Mouse (Mus musculus) thymus, postnatal 10 days (tissue): ENCODE measurements around the gene Kcnmb3.

ENCODE experiments used
- DNase-seq, 2 experiments: peaks; one replicate each; pipeline ENCODE4 v3.0.0; 2021; ENCODE audit warnings: low spot score in 2 of 2

The Kcnmb3 gene

DNA sequence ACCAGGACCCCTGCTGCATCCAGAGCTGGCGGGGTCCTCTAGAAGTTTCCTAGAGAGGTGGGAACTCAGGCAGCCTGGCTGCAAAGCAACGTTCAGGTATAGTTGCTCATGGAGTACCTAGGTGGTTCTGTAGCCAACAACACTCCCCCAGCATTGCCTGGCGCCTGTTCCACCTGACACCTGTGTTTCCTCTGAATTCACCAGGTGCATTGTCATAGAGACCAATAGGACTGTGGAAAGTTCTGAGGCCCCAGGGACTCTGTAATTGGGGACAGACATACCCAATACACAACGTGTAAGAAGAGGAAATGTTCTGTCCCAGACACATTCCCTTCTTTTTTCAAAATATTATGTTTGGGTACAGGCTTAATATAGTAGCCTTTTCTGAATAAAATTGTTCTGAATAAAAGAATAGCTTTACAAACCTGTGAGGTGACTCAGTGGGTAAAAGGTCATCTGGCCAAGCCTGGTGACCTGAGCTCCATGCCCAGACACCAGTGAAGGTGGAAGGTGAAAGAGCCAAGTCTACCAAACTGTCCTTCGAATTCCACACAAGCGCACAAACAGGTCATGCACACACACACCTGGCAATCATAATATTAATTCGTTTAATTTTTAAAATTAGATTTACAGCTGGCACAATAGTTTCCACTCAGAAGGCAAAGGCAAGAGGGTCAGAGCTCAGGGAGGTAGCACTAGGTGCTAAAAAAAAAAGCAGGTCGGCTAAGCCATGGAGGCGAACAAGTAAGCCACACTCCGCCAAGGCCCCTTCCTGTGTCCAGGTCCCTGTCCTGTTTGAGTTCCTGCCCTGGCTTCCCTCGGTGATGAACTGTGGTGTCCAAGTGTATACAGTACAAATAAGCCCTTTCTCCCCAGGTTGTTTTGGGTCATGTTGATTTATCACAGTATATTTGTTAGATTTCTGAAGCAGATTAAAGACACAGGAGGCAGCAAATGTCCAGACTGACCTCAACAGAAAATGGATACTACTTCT, at the start of gene Kcnmb3:
Gene Kcnmb3 (minus strand): TSS at position 135 of the 994 bp plus-strand sequence.
- no peak for DNase-seq

DNA sequence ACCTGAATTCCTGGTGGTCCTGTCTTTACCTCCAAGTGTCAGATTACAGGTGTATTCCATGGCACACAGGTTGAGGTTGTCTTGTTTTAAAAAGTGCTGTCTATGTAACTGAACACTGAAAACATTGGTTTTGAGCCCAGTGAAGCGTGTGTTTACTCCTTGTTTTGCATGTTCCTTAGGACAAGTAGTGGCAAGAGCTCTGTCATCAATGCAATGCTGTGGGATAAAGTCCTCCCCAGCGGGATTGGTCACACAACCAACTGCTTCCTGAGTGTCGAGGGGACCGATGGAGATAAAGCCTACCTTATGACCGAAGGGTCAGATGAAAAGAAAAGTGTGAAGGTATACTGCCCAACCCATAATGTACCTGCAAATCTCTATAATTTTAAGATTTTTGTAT, 46.1 kb upstream of the Kcnmb3 start:
- DNase-seq: no peak

DNA sequence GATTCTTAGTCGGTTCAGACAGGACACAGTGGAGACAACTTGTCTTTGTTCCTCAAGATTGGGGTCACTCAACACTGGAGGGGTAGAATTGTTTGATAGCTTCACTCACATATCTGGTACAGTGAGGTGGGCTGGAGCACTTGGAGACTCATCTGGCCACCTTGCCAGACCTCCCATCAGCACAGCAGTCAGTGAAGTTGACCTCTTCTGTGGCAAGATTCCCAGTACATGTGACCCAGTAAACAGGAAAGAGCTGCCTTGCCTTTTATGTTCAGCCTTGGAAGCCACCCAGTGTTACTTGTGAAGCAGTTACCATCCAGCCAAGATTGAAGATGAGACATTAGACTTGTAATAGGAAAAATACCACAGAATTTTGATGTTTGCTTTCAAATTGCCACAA, 45.5 kb upstream of the Kcnmb3 start:
- DNase-seq: no peak

DNA sequence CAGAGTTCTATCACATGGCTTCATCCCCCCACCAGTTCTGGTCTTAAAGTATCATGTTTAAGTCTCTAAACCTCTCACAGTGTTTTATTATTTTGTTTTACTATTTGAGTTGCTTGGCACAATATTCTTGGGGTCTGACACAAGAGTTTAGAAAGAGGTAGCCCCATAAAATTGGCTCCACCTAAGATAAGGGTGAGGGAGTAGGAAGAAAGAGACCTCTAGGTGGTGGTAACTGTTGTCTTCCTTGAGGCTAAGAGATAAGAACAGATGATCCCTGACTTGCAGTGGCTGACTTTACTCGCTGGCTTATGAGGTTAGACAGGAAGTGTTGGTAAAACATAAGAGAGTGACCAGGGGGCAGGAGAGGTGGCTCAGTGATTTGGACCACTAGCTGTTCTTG, 43.7 kb upstream of the Kcnmb3 start:
- no peak for DNase-seq

DNA sequence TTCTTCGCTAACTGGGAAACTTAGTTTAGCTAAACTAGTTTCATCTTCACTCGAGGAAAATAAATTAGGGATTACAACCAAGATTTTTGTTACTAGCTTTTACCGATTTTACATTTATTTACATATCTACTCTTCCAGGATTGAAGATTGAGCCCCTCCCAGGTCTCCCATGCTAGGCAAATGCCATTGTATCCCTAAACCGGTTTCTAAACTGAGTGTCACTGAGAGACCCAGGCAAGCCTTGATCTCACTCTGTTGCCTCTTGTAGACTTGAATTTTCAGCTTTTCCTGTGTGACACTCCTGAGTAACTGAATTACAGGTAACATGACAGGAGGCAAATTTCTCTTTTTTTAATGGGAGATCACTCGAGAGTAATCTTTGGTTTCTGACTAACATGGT, 38.0 kb upstream of the Kcnmb3 start:
- no peak for DNase-seq

DNA sequence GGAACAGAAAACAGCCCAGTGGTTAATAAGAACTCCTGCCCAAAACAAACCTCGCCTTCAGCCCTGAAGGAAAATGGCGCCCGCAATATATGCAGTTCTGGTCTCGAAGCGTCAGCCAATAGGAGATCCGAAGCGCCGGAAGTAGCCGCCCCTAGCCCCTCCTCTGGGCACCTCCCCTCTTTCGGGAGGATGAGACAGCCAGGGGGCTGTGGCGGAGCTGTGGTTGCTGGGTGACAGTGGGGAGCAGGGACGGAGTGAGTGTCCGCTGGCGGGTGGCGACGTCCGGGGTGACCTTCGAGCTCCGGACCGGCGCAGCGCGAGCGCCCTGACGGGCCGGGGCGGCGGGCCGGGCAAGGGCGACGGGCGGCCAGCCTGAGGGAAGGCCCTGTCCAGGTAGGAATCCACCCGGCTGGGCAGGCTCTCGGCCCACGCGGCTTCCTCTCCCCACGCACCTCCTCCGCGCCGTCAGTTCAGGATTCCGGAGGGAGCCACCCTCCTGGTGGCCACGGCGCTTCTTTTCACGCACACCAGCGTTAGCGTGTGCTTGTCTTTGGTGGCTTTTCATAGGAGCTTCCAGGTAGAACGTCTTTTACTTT, 37.4 kb upstream of the Kcnmb3 start, which contains the start of gene Mfn1:
Gene Mfn1 (plus strand): TSS at position 163 of the 596 bp plus-strand sequence.
- peak; percentile 90 to 91 for DNase-seq

DNA sequence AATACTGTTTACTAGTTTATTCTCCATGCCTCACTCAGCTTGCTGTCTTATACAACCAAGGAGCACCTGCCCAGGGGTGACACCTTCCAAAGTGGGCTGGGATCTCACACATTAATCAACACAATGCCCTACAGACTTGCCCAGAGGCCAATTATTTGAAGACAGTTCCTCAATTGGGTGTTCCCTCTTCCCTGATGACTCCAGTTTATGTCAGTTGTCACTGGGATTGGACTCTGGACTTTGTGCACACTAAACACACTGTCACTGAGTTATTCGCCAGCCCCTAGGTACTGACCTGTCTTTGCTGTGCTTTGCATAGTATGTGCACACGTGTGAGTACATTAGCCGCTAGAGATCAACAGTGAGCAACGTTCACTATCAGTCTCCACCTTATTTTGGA, 35.1 kb upstream of the Kcnmb3 start:
- no peak for DNase-seq

DNA sequence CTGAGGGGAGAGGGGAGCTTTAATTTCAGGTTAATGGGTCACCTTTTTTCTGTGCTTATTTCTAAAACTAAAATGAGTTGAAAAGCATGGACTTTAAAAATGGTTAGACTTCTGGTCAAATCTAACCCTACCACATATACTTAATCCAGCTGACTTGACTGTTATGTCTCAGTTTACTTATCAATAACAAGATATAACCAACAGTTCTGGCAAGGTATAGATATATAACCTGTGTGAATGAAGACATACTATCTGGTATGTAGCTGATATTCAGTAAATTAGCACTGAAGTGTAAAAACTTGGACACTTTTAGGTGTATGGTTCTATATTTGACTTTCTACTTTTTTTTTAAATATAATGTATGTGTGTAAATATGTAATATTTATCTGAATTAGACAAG, 21.5 kb upstream of the Kcnmb3 start:
- DNase-seq: no peak

DNA sequence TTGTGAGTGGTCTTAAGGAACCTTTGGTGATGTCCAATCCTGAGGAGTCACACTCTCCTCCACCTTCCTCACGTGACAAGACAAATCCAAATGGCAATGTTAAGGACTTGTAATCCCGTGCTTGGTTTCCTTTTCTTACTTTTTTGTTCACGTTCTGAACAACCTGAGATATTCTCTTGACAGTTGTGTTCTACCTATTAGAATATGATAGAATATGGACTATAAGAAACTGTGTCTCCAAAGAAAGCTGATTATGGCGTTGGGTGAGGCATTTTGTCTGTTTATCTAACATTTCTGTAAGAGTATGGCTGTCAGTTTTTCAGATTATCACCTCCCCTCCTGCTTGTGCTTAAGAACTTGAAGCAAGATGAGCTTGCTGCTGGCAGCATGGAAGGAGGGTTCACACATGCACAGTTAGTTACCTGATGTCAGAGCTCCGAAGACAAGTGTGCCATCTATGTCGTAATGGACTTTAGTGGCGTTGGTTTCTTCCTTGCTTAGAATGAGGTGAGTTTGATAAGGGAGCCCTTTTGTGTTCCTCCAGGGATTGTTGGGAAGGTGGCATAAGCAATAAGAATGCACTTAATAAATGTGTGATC, 20.8 kb upstream of the Kcnmb3 start:
- no peak for DNase-seq

DNA sequence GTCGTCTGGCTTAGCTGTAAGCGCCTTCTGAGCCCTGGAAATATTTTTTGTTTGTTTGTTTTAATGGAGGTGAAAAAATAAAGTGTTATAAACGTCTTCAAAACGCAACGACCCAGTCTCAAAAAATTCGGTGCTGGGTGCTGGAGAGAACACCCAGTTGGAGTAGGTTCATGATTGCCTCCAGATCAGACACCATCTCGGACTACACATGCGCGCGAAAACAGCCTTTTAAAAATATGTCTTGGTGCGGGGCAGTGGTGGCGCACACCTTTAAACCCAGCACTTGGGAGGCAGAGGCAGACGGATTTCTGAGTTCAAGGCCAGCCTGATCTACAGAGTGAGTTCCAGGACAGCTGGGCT, 19.1 kb upstream of the Kcnmb3 start:
- peak in 1 of 2 experiments; percentile 17 for DNase-seq

DNA sequence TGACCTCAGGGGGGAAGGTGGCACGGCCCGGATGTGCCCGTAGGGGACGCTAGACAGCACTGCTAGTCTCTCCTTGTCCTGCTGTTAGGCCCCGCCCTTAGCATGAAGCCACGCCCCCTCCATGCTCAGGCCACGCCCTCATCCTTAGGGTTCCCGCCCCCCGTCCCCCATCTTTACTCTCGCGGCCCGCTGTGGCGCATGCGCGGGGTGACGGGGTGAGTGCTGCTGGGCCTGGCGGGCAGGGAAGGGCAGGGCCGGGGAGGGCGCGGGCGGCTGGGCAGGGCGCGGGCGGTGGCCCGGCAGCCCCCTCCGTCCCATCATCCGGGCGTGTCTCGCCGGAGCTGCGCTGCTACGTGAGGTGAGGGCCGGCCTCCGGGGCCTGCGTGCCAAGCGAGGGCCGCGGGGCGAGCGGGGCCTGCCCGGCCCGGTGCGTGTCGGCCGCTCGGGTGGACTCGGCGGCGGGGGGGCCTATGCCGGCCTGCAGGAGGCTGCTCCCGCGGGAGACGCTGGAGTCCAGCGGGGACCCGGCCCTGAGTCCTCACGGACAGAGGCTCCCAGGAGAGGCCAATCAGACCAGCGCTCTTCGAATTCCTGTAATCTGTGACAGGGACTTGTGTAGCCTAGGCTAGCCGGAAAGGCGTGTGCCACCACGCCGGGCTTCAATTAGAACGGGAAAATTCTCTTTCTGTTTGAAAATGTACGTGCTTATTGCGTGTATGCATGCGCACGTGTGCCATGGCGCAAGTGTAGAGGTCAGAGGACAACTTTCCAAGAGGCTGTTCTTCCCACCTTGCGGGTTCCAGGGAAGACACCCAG, 18.6 kb upstream of the Kcnmb3 start:
- peak; percentile 89 to 94 for DNase-seq

DNA sequence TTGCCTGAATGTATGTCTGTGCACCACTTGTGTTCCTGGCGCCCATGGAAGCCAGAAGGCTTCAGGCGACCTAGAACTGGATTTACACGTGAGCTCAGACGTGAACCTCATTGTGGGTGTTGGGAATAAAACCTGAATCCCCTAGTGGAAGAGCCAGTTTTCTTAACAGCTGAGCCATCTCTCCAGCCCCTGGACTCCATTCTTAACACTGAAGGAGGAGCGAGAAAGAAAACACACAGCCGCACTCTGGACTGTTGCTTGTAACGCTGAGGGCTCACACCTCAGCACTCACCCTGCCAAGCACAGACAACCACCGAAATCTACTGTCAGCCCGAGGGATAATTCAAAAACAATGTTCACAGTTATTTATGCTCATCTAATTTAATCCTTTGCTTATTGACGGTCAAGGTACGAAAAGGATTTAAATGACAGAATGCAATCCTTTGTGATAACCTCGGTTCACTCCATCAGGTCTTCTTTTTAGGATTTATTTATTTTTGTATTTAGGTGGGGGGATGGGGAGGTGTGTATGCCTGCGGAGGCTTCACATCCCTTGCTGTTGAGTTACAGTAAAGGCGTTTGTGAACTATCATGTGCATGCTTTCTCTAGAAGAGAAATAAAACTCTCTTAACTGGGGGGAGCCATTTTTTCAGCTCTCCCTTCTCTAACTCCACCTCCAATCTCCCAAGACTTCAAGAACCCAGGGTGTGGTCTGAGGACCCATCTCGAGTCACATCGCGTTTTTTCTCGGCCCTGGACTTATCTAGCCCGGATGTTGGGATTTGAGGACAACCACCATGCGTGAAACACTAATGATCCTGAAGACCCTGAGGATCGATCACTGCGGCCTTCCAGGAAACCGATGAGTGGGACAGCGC, 17.7 kb upstream of the Kcnmb3 start, which contains the start of gene Zfp639:
Gene Zfp639 (plus strand): TSS at position 764 of the 879 bp plus-strand sequence.
- DNase-seq: no peak

DNA sequence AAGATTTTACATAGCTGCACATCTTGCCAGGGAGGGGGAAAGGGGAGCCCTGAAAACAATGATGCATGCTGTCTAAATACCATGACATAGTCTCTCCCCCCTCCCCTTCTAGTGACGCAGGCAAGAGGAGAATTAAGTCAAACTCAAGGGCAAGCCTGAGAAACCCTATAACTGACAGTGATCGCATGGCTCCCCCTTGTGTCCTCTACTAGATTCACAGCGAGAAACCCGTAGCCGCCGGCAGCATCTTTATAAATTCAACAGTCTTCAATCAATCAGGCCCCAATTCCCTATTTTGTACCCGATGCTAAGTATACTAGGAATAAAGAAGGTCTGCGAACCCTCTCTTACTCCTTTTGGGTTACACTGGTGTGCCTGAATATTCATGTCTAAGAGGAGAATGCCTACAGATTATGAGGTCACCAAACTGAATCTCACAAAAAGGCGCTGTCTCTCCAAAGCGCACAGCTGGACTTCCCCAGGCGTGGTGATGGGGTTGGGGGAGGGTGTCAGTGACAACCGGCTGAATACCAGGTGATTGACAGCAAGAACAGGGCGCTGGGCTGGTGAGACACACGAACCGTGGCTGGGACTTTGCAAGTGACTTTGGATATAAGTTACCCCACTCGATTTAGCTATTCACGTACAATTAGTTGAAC, 16.8 kb upstream of the Kcnmb3 start:
- DNase-seq: peak; percentile 41 to 64

DNA sequence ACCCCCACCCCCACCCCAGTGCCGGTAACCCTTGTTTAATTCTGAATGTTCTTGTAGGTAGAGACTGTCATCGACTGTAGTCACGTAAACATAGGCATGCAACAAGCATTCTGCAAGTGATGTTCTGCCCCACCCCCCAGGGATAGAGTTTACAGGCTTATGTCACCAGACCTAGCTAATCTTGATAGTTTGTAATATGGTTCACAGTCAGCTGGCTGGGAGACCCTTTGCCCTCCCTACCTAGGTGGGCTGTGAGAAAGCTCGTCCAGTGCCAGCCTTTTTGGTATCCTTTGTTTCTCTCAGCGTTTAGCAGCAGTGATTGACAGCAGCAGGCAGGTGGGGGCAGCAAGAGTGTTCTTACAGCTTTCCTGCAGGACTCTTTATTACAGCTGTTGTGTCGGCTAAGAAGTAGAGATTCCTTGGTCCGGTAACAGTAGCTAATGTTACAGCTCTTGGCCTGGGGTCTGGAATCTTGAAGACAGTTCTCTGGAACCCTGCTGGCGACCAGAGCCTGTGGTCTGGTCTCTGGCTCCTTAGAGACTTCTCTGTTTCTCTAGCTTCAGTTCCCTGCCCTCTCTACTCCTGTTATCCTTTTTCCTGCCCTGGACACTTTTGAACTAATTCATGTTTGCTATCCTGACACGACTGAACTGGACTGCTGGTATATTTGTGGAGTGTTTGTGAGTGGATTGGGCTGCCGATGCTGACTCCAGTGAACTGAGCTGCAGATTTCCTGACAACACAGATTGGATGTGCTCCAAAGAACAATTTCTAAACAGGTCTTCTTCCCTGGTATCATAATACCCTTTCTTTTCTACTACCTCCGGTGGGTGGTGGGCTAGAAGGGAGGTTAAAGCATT, 14.6 kb upstream of the Kcnmb3 start:
- DNase-seq: no peak

DNA sequence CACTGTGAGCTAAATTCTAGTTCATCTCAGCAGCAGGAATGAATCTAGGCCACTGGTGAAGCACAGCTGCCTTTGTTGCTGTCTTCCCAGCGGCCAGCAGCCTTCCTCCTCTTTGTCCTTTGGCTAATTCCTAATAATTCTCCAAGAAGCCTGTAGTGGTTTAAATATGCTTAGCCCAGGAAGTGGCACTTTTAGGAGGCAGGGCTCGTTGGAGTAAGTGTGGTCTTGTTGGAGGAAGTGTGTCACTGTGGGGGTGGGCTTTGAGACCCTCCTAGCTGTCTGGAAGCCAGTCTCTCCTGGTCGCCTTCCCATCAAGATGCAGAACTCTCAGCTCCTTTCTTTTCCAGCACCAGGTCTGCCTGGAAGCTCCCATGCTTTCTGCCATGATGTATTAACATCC, 13.8 kb upstream of the Kcnmb3 start:
- no peak for DNase-seq

DNA sequence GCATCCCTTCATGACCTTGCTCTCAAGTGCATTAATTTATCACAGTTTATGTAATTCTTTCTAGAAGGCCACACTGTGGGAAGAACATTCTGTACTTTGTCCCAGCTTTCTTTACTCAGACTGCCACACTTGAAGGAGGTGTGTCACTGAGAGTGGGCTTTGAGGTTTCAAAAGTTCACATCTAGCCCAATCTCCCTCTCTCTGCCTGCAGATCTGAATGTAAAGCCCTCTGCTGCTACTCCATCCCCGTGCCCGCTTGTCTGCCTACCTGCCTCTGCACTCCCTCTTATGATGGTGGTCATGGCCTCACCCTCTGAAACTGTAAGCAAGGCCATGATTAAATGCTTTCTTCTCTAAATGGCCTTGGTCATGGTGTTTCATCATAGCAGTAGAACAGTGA, 8.3 kb upstream of the Kcnmb3 start:
- no peak for DNase-seq

DNA sequence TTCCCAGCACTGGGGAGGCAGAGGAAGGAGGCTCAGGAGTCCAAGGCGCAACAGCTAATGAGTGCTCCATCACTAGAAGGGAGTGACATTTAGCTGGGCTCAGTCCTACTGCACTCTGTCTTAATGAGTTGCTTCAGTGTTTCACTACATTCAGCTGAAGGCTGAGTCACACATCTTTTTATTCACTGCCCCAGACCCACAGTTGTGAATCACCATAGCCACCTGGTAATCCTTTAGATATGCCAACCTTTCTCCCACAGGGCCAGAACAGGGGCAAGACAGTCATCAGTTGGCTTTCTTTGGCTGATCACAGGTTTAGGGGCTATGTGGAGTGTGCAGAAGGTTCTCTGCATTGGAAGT, 4.7 kb upstream of the Kcnmb3 start:
- no peak for DNase-seq

DNA sequence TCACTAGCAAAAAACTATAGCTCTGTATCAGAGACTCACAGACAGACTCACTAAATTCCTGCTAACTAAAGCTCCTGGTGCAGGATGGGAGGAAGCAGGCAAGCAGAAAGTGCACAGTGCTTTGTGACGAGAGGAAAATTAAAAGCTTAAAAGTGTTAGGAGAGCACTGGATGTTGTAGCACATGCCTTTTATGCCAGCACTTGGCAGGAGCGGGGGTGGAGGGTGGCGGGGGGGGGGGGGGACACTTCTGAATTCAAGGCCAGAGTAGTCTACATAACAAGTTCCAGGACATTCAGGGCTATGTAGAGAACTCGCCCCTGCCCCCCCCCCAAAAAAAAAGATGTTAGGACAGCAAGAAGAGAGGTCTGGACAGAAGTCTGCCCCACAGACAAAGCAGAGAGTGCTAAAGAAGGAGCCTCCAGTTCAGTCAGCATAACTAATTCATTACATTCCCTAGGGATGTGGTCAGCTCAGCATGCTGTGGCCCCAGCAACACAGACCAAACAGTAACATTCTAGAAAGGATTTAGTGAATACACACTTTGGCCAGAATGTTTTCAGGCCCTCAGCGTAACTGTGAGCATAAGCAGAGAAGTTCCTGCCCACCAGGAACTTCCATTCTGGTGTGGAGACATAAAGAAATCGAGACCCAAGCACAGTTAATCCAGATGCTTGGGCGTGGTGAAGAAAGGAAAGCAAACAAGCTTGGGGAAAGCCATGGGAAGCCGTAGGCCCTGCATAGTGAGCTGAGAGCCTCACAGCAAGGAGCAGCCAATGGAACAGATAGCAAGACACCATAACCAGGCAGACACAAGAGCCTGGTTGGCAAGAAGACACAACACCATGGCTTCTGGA, 4.1 kb upstream of the Kcnmb3 start:
- no peak for DNase-seq
